Mouse (Mus musculus): Measurements from ENCODE around the gene Gm11634. TPM values are rescaled to one million over a fixed set of nuclear protein-coding genes. Genes with fewer than 3 reads are reported as not detected.

Gene Gm11634
- total and polyA plus RNA-seq, 3 experiments: not detected

GRCm38 (mm10) chr11:101568421-101568820, 30.6 kb downstream of the Gm11634 start:
- no peak for DNase-seq (ENCODE audit: low read depth, low spot score)
- no peaks in the 10 kb centered on the region for H3K9me3 ChIP-seq (replicated peaks; ENCODE audit: insufficient read depth, low read length)
- H3K36me3 ChIP-seq (ENCODE audit: control insufficient read depth in 1 of 2, insufficient read depth in 2 of 2, low read length in 2 of 2): peaks cover 0 to 43% of the 10 kb centered on the region in 2 experiments; a peak in 2 of 4 replicates
- no peak overlapping the region for H3K27ac ChIP-seq (ENCODE audit: control insufficient read depth, low read depth, low read length)
- no peak overlapping the region for H3K4me3 ChIP-seq (ENCODE audit: control insufficient read depth in 1 of 2, insufficient read depth in 1 of 2, low read depth in 2 of 2, low read length in 2 of 2)
- H3K79me2 ChIP-seq (ENCODE audit: control insufficient read depth, insufficient read depth, low read length, poor library complexity): no peaks in the 10 kb centered on the region
- no peaks in the 10 kb centered on the region for H3K4me1 ChIP-seq (ENCODE audit: control insufficient read depth in 1 of 2, insufficient read depth in 2 of 2, low read length in 2 of 2)
- H3K9ac ChIP-seq (ENCODE audit: control insufficient read depth, low read depth, low read length, poor library complexity, severe bottlenecking): no peak overlapping the region
- H3K27me3 ChIP-seq (ENCODE audit: control insufficient read depth in 1 of 2, insufficient read depth in 2 of 2, low read length in 2 of 2): no peaks in the 10 kb centered on the region
- TF ChIP-seq USF2 (IDR thresholded peaks at IDR 0.05; ENCODE audit: borderline replicate concordance in 1 of 2, insufficient read depth in 1 of 2, low read depth in 1 of 2, low read length in 2 of 2) (no peak), E2F4 (IDR thresholded peaks at IDR 0.05; ENCODE audit: borderline replicate concordance, low read depth, low read length) (no peak), ZC3H11A (IDR thresholded peaks at IDR 0.05; ENCODE audit: low read depth, low read length) (no peak), HCFC1 (IDR thresholded peaks at IDR 0.05; ENCODE audit: low read depth, low read length) (no peak), MEF2A (IDR thresholded peaks at IDR 0.05; ENCODE audit: extremely low read depth, insufficient replicate concordance, low read depth, low read length, poor library complexity, severe bottlenecking) (no peak), CTCF (IDR thresholded peaks at IDR 0.05 in 2 of 3, conservative IDR thresholded peaks at IDR 0.05 in 1 of 3; ENCODE audit: control insufficient read depth in 1 of 3, insufficient read depth in 1 of 3, low read depth in 2 of 3, low read length in 3 of 3, poor library complexity in 1 of 3, severe bottlenecking in 1 of 3) (no peak), BHLHE40 (IDR thresholded peaks at IDR 0.05; ENCODE audit: borderline replicate concordance, low read depth, low read length) (no peak), ETS1 (IDR thresholded peaks at IDR 0.05; ENCODE audit: low read depth, low read length) (no peak), KAT2A (conservative IDR thresholded peaks at IDR 0.05; ENCODE audit: low read depth, low read length) (no peak), CHD2 (IDR thresholded peaks at IDR 0.05; ENCODE audit: low read length) (no peak), POLR2AphosphoS5 (IDR thresholded peaks at IDR 0.05; ENCODE audit: borderline replicate concordance, low read depth, low read length) (no peak), JUND (IDR thresholded peaks at IDR 0.05; ENCODE audit: low read depth, low read length) (no peak), ZNF384 (IDR thresholded peaks at IDR 0.05; ENCODE audit: low read depth, low read length) (no peak), UBTF (IDR thresholded peaks at IDR 0.05; ENCODE audit: borderline replicate concordance, insufficient read depth, low read depth, low read length) (no peak), NRF1 (IDR thresholded peaks at IDR 0.05; ENCODE audit: insufficient read depth, low read depth, low read length, poor library complexity, severe bottlenecking) (no peak), SMC3 (IDR thresholded peaks at IDR 0.05; ENCODE audit: low read depth, low read length) (no peak)

DNA sequence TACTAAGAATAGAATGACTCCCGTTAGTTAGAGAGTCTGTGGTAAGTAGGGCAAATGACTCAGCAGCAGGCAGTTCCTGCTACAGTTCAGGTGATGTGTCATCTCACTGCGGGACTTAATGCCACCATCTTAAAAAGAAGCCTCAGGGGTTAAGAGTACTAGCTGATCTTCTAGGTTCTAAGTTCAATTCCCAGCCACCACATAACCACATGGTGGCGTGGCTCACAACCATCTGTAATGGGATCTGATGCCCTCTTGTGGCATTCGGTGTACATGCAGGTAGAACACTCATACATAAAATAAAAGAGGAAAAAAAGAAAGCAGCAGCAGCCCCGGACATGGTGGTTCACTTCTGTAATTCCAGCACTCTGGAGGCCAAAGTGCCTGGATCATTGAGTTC, 36.7 kb downstream of the Gm11634 start:
- no peak overlapping the region; the same call in 1 of the 2 replicates for H3K27ac ChIP-seq (ENCODE audit: control insufficient read depth, low read depth, low read length)
- peaks cover 0 to 3% of the 10 kb centered on the region in 2 experiments; a peak in 1 of 4 replicates for H3K4me1 ChIP-seq (ENCODE audit: control insufficient read depth in 1 of 2, insufficient read depth in 2 of 2, low read length in 2 of 2)
- H3K36me3 ChIP-seq (ENCODE audit: control insufficient read depth in 1 of 2, insufficient read depth in 2 of 2, low read length in 2 of 2): peaks cover 6 to 19% of the 10 kb centered on the region in 2 experiments
- H3K79me2 ChIP-seq (ENCODE audit: control insufficient read depth, insufficient read depth, low read length, poor library complexity): peaks cover 2% of the 10 kb centered on the region; the same call in 1 of the 2 replicates
- H3K4me3 ChIP-seq (ENCODE audit: control insufficient read depth in 1 of 2, insufficient read depth in 1 of 2, low read depth in 2 of 2, low read length in 2 of 2): no peak overlapping the region
- H3K27me3 ChIP-seq (ENCODE audit: control insufficient read depth in 1 of 2, insufficient read depth in 2 of 2, low read length in 2 of 2): no peaks in the 10 kb centered on the region
- peak overlapping the region; percentile 34; the same call in 1 of the 2 replicates for H3K9ac ChIP-seq (ENCODE audit: control insufficient read depth, low read depth, low read length, poor library complexity, severe bottlenecking)
- no peaks in the 10 kb centered on the region for H3K9me3 ChIP-seq (replicated peaks; ENCODE audit: insufficient read depth, low read length)
- DNase-seq (ENCODE audit: low read depth, low spot score): peak; percentile 94
- TF ChIP-seq UBTF (IDR thresholded peaks at IDR 0.05; ENCODE audit: borderline replicate concordance, insufficient read depth, low read depth, low read length): no peak
- no peak for TF ChIP-seq MAFK (IDR thresholded peaks at IDR 0.05; ENCODE audit: borderline replicate concordance, low read depth, low read length)
- TF ChIP-seq ETS1 (IDR thresholded peaks at IDR 0.05; ENCODE audit: low read depth, low read length): peak; percentile 57; the same call in 1 of the 2 replicates
- TF ChIP-seq SMC3 (IDR thresholded peaks at IDR 0.05; ENCODE audit: low read depth, low read length): peak; percentile 76
- TF ChIP-seq MEF2A (IDR thresholded peaks at IDR 0.05; ENCODE audit: extremely low read depth, insufficient replicate concordance, low read depth, low read length, poor library complexity, severe bottlenecking): no peak
- TF ChIP-seq JUND (IDR thresholded peaks at IDR 0.05; ENCODE audit: low read depth, low read length): peak; percentile 42; the same call in 1 of the 2 replicates
- peak; percentile 75 to 100 (median 78) for TF ChIP-seq CTCF (IDR thresholded peaks at IDR 0.05 in 2 of 3, conservative IDR thresholded peaks at IDR 0.05 in 1 of 3; ENCODE audit: control insufficient read depth in 1 of 3, insufficient read depth in 1 of 3, low read depth in 2 of 3, low read length in 3 of 3, poor library complexity in 1 of 3, severe bottlenecking in 1 of 3)
- peak; percentile 71 for TF ChIP-seq HCFC1 (IDR thresholded peaks at IDR 0.05; ENCODE audit: low read depth, low read length)
- TF ChIP-seq BHLHE40 (IDR thresholded peaks at IDR 0.05; ENCODE audit: borderline replicate concordance, low read depth, low read length): 0 out of 2 replicates have a peak, but pooled peaks have one; percentile 17
- no peak for TF ChIP-seq POLR2A (IDR thresholded peaks at IDR 0.05; ENCODE audit: control insufficient read depth in 1 of 2, insufficient read depth in 1 of 2, low read depth in 1 of 2, low read length in 2 of 2, poor library complexity in 1 of 2)
- peak; percentile 99 for TF ChIP-seq MYC (IDR thresholded peaks at IDR 0.05; ENCODE audit: low read depth, low read length)
- peak; percentile 10; the same call in 1 of the 2 replicates for TF ChIP-seq ZC3H11A (IDR thresholded peaks at IDR 0.05; ENCODE audit: low read depth, low read length)
- peak; percentile 78 for TF ChIP-seq ZNF384 (IDR thresholded peaks at IDR 0.05; ENCODE audit: low read depth, low read length)
- TF ChIP-seq ELF1 (IDR thresholded peaks at IDR 0.05; ENCODE audit: low read depth, low read length): peak; percentile 39; the same call in 1 of the 2 replicates
- no peak for TF ChIP-seq CHD2 (IDR thresholded peaks at IDR 0.05; ENCODE audit: low read length)
- TF ChIP-seq KAT2A (conservative IDR thresholded peaks at IDR 0.05; ENCODE audit: low read depth, low read length): 0 out of 2 replicates have a peak, but pooled peaks have one; percentile 13
- TF ChIP-seq GATA1 (IDR thresholded peaks at IDR 0.05; ENCODE audit: low read depth, low read length): no peak
- no peak for TF ChIP-seq ZKSCAN1 (IDR thresholded peaks at IDR 0.05; ENCODE audit: low read depth, low read length)
- TF ChIP-seq MXI1 (IDR thresholded peaks at IDR 0.05; ENCODE audit: low read depth, low read length): peak; percentile 90
- TF ChIP-seq EP300 (IDR thresholded peaks at IDR 0.05; ENCODE audit: low read depth in 1 of 2, low read length in 2 of 2): no peak
- TF ChIP-seq POLR2AphosphoS5 (IDR thresholded peaks at IDR 0.05; ENCODE audit: borderline replicate concordance, low read depth, low read length): no peak
- TF ChIP-seq POLR2AphosphoS2 (IDR thresholded peaks at IDR 0.05; ENCODE audit: low read length): no peak
- TF ChIP-seq TBP (IDR thresholded peaks at IDR 0.05; ENCODE audit: low read depth, low read length): peak; percentile 52; the same call in 1 of the 2 replicates

Data from MEL (cell line).